27 mouse cellular contexts compared by ENCODE assay signal in the genomic region with DNA sequence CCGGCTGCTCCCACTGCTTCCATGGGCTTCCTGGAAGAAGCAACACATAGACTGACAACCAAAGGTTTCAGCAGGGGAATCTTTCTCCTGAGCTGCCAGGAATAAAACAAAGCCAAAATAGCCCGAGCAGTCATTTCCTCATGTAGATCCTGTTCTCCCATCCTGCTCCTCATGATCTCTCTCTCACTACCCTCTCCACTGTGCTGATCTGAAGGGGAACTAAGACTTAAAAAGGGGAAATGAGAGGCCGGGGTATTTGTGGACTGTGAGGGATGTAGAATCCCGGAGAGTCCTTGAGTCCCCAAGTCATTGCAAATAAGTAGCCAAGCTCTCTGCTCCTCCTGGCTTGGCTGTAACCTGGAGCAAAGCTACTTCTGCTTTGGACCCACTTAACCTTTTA. TPM values are rescaled to one million over a fixed set of nuclear protein-coding genes. Genes with fewer than 3 reads are reported as not detected.
DNase-seq lines count a peak whose midpoint lies in the region; ATAC-seq and TF ChIP-seq lines count a peak whose summit lies in the region.
"Had no signal": no experiment of that assay in that cellular context is flagged by ENCODE, and none has a peak within 500 bp of the region (broad histone marks: within the 10 kb centered on the region; RNA-seq: fewer than 3 reads in every experiment).

No protein-coding gene starts in this region.

- no peak overlapping the region for H3K27ac ChIP-seq in layer of hippocampus, adult 2 months
- peak overlapping the region; percentile 91 for H3K27ac ChIP-seq in bone marrow macrophage, adult 2 months (ENCODE audit: insufficient read depth, low read depth, low read length)
- no peak overlapping the region for H3K27ac ChIP-seq in lung, postnatal 0 days (ENCODE audit: low read length)
- H3K27ac ChIP-seq: forebrain, embryonic 13.5 days; hindbrain, embryonic 13.5 days; kidney, postnatal 0 days; left cerebral cortex, adult 2 months; liver, embryonic 15.5 days; lung, embryonic 15.5 days; neural tube, embryonic 12.5 days had no signal

- peaks cover 46% of the 10 kb centered on the region for H3K4me1 ChIP-seq in bone marrow macrophage, adult 2 months (ENCODE audit: control insufficient read depth, insufficient read depth, low read length)
- H3K4me1 ChIP-seq in lung, postnatal 0 days (ENCODE audit: insufficient read depth, low read depth, low read length) = no peaks in the 10 kb centered on the region

- no peaks in the 10 kb centered on the region for H3K36me3 ChIP-seq in lung, postnatal 0 days (ENCODE audit: insufficient read depth, low read length)
- H3K36me3 ChIP-seq: hindbrain, embryonic 13.5 days; liver, embryonic 15.5 days; lung, embryonic 15.5 days; neural tube, embryonic 12.5 days had no signal

- WGBS in lung, postnatal 0 days = 55% methylated on average over 4 of the region's 4 CpGs

- no peak overlapping the region for H3K4me3 ChIP-seq in layer of hippocampus, adult 2 months
- no peak overlapping the region for H3K4me3 ChIP-seq in bone marrow macrophage, adult 2 months (ENCODE audit: insufficient read depth, low read length)
- no peak overlapping the region for H3K4me3 ChIP-seq in lung, postnatal 0 days (ENCODE audit: low read depth, low read length)
- H3K4me3 ChIP-seq: forebrain, embryonic 13.5 days; hindbrain, embryonic 13.5 days; left cerebral cortex, adult 2 months; liver, embryonic 15.5 days; lung, embryonic 15.5 days; myocyte; neural tube, embryonic 12.5 days had no signal

- no peak for TF ChIP-seq POLR2A in bone marrow macrophage, adult 2 months (IDR thresholded peaks at IDR 0.05; ENCODE audit: borderline replicate concordance, low read depth, low read length)

- peak; percentile 52 for DNase-seq in layer of hippocampus, adult 9-11 months
- no peak for DNase-seq in layer of hippocampus, adult 2 months (ENCODE audit: low spot score in 2 of 2)
- DNase-seq in skeletal muscle tissue, adult 2 months (ENCODE audit: low read depth, low spot score) = peak; percentile 25
- no peak for DNase-seq in left cerebral cortex, postnatal 36 days (ENCODE audit: low spot score in 2 of 2)
- DNase-seq in spleen, postnatal 4 days (ENCODE audit: low spot score in 2 of 2) = no peak
- no peak for DNase-seq in lung, postnatal 0 days (ENCODE audit: low spot score)
- DNase-seq: adrenal gland, postnatal 14 days; cerebellum, adult 8-10 months; cerebellum, postnatal 25 days; gastrocnemius, postnatal 14 days; heart, postnatal 36 days; kidney, adult 8-10 months; liver; lung, postnatal 36 days; right cerebral cortex, adult 18-20 months had no signal

- ATAC-seq in hematopoietic stem cell, adult 5-6 weeks (replicated peaks in 1 of 2; ENCODE audit: insufficient read depth in 1 of 2, low FRiP score in 2 of 2, low TSS enrichment in 1 of 2, low read depth in 1 of 2, poor library complexity in 2 of 2, severe bottlenecking in 2 of 2) = peak; percentile 33 to 60; a peak in 3 of 4 replicates
- no peak for ATAC-seq in lung, postnatal 0 days
- ATAC-seq: forebrain, embryonic 13.5 days; intestine, embryonic 16.5 days; midbrain, embryonic 16.5 days had no signal

- no peak overlapping the region for H3K9ac ChIP-seq in lung, postnatal 0 days (replicated peaks; ENCODE audit: low read depth)
- H3K9ac ChIP-seq: forebrain, embryonic 13.5 days; hindbrain, embryonic 13.5 days; liver, embryonic 15.5 days; lung, embryonic 15.5 days; neural tube, embryonic 12.5 days had no signal

- intact Hi-C loops in left cerebral cortex, postnatal 36 days (cut with DNase I) = no loop called here

- H3K27me3 ChIP-seq in lung, postnatal 0 days (replicated peaks; ENCODE audit: insufficient read depth, low read length) = no peaks in the 10 kb centered on the region
- H3K27me3 ChIP-seq: forebrain, embryonic 13.5 days; liver, embryonic 15.5 days; lung, embryonic 15.5 days; neural tube, embryonic 12.5 days had no signal

- no peak for TF ChIP-seq CTCF in layer of hippocampus, adult 2 months (conservative IDR thresholded peaks at IDR 0.05)
- no peak for TF ChIP-seq CTCF in bone marrow macrophage, adult 2 months (IDR thresholded peaks at IDR 0.05; ENCODE audit: low read depth, low read length)
- TF ChIP-seq CTCF in lung, postnatal 0 days (IDR thresholded peaks at IDR 0.05) = no peak

- no peak overlapping the region for H3K4me2 ChIP-seq in lung, postnatal 0 days (replicated peaks; ENCODE audit: low read depth, low read length)
- H3K4me2 ChIP-seq: forebrain, embryonic 13.5 days; hindbrain, embryonic 13.5 days; liver, embryonic 15.5 days; lung, embryonic 15.5 days; neural tube, embryonic 12.5 days had no signal

- no peak for TF ChIP-seq EP300 in lung, postnatal 0 days (IDR thresholded peaks at IDR 0.05)

- no peaks in the 10 kb centered on the region for H3K9me3 ChIP-seq in lung, postnatal 0 days (ENCODE audit: low read length)
- H3K9me3 ChIP-seq: forebrain, embryonic 13.5 days; hindbrain, embryonic 13.5 days; liver, embryonic 15.5 days; lung, embryonic 15.5 days; neural tube, embryonic 12.5 days had no signal

RNA-seq across cellular contexts. Expression of a gene that starts 4.1 kb away (rescaled TPM):
- total RNA-seq in layer of hippocampus, adult 2 months (2021) = 10 to 100 TPM; 21.5 to 25.2 TPM
- polyA plus RNA-seq in bone marrow macrophage, adult 2 months (2012; ENCODE audit: insufficient read depth, insufficient read length, missing spikeins) = 57.2 and 59.6 TPM in 2 replicates
- 36.5 and 39.0 TPM in 2 replicates for total RNA-seq in hematopoietic stem cell, adult 5-6 weeks (2017)
- total RNA-seq in left cerebral cortex, postnatal 36 days (2021) = 10 to 100 TPM; 21.1 to 22.1 TPM
- 13.8 and 15.6 TPM in 2 replicates for polyA plus RNA-seq in lung, postnatal 0 days (2015; fragmentation: Nextera tagmentation; extraction: Ambion mirVana)

Comparison
In these comparisons a context has a peak if more than half of its experiments do, and no peak if none do; other contexts are left out.
1. DNase-seq: peak in layer of hippocampus, adult 9-11 months (single experiment) and skeletal muscle tissue, adult 2 months (single experiment); none in layer of hippocampus, adult 2 months (0 of 2), left cerebral cortex, postnatal 36 days (0 of 2), spleen, postnatal 4 days (0 of 2) and lung, postnatal 0 days (single experiment).